Mouse (Mus musculus) cerebellum, adult 8-10 months (tissue): ENCODE results near the gene Phxr2.
A peak's percentile ranks its signal among the peaks of the same experiment; 100 is the strongest.
"Not testable (repeated sequence)": the region's sequence is repeated elsewhere in the genome, so short reads cannot be mapped to it uniquely, and the experiment has no call there.

Experiments
- DNase-seq: peaks from one replicate; pipeline ENCODE4 v3.0.0; 2022

Gene Phxr2

DNA sequence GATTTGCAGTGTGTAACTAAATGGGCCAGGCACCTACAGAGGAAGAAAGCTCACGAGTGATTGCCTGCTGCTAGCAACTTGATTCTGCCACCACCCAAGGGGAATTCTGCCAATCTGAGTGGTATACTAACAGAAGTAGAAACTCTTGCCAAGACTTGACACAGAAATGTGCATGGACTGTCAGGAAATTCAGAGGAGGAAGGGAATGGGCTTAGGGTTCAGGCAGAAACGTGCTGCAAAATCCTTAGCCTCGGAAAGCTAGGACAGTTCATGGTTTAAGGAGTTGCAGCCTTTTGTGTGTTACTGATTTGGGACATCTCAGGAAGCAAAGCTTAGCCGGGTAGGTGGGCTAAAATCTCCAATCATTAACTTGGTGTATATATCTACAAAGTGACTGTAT lies at the start of gene Phxr2:
Phxr2 (minus strand) TSS at position 101 of the 400 bp plus-strand sequence.
- no peak for DNase-seq

GRCm38 (mm10) chr10:99172906-99173507 lies 46.9 kb upstream of the Phxr2 start:
- no peak for DNase-seq

DNA sequence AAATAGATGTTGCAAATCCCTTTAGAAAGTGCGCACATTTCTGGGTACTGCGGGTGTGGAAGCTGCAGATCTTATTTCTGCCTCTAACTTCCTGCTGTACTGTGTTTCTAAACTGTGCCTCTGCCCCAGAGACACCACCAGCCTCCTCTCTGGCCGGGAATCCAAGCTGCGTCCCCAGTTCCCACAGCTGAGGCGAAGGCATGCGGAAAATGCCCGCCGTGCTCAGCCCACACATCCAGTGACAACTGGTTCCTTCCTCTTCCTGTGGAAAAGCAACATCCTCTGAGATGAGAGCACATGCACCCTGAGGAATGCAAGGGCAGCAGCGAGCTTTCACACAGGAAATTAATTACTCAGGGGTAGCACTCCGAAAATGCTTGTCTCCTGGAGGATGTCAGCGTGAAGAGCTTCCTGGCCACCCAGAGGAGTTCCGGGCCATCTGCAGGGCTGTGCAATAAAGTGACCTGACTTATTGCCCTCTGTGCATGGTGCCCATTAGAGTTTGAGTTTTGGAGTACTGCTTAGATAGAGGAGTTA lies 45.9 kb upstream of the Phxr2 start:
- DNase-seq, result no peak

- DNase-seq, result no peak
Observed at GRCm38 (mm10) chr10:99169765-99170129, 43.6 kb upstream of the Phxr2 start.

GRCm38 (mm10) chr10:99168840-99169764 lies 43.0 kb upstream of the Phxr2 start:
- DNase-seq, result peak; percentile 29

- no peak for DNase-seq
Observed at GRCm38 (mm10) chr10:99168404-99168803, 42.3 kb upstream of the Phxr2 start.

DNA sequence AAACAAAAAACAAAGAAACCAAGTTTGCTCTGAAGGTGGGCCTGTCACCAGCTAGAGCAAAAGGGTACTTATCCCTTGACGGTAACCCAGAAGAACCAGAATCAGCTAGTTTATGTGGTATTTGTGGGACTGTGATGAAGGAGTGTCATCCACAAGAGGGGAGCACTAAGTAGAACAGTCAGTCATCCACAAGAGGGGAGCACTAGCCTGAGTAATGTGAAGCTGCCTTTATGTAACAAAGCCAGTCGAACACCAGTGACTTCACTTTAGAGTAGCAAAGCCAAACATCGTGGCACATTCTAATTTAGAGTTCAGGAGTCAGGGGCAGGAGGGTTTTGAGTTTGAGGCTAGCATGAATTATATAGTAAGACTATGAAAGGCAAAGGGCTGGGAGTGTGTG lies 40.3 kb upstream of the Phxr2 start:
- DNase-seq, result no peak

- DNase-seq, result no peak
Observed at GRCm38 (mm10) chr10:99165751-99166282, 39.7 kb upstream of the Phxr2 start.

DNA sequence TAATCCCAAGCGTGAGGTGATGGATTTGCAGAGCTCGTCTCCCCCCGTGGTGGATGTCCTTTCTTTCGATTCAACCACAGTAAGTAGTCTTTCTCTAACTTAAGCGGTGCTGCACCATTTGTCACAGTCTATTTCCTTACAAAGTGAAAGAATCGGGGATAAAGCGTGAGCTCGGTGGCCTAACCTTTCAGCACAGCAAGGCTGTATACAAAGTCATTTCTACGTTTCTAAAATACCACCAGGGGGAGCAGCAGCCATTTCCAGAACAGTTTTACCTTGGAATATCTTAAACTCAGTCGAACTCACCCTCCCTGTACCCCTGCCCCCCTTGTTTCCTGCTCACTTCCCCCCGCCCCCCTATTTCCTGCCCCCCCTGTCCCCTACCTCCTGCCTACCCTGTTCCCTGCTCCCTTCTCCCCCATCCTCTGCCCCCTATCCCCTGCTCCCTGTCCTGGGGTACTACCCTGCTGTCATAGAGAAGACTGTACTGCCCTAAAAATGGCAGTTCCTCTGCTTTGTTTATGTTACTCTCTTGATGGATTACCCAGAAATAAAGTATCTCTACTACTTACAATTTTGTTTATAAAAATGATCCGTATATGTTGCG lies 38.8 kb upstream of the Phxr2 start:
- no peak for DNase-seq

DNA sequence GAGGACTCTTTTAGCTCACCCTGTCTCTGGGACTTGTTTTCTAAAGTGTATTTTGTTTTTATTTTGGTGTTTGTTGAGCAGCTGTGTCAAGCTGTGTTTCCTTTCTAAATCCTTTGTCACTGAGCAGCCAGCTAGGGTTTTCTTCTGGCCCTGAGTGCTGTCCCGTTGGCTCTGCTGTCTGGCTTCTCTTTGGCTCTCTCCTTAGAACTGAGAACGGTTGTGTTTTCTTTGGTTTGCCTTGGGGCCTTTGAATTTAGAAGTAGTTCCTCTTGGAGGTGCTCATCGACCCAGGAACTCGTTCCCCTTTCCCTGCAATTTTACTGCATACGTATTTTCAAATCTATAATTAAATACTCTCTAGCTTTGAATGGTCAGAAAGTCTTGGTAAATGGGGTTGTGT lies 36.9 kb upstream of the Phxr2 start:
- DNase-seq, result no peak

- peak; percentile 25 for DNase-seq
Observed at GRCm38 (mm10) chr10:99161987-99162582, 36.0 kb upstream of the Phxr2 start.

- DNase-seq, result not testable (repeated sequence)
Observed at GRCm38 (mm10) chr10:99157697-99158096, 31.6 kb upstream of the Phxr2 start.

GRCm38 (mm10) chr10:99156808-99157207 lies 30.7 kb upstream of the Phxr2 start:
- no peak for DNase-seq

- DNase-seq, result no peak
Observed at GRCm38 (mm10) chr10:99154635-99155034, 28.5 kb upstream of the Phxr2 start.

- no peak for DNase-seq
Observed at GRCm38 (mm10) chr10:99152063-99152462, 25.9 kb upstream of the Phxr2 start.

- no peak for DNase-seq
Observed at GRCm38 (mm10) chr10:99151580-99151979, 25.5 kb upstream of the Phxr2 start.

- DNase-seq, result no peak
Observed at GRCm38 (mm10) chr10:99150016-99150415, 23.9 kb upstream of the Phxr2 start.

DNA sequence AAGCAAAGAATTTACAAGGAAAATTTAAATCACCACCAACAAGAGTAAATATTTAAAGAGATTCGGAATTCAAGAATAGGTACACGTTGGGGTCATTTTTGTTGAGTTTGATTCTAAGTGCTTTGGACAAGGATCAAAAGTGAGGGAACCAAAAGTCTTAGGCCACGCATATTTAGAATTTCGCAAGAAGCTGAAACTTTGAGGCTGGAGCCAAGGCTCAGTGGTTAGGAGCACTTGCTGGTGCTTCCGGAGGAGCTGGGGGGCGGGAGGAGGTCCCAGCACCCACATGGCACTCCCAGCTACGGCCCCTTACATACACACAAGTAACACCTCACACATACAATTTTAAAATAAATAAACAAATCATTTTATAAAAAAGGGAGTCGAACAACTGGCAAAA lies 20.5 kb upstream of the Phxr2 start:
- DNase-seq, result no peak

DNA sequence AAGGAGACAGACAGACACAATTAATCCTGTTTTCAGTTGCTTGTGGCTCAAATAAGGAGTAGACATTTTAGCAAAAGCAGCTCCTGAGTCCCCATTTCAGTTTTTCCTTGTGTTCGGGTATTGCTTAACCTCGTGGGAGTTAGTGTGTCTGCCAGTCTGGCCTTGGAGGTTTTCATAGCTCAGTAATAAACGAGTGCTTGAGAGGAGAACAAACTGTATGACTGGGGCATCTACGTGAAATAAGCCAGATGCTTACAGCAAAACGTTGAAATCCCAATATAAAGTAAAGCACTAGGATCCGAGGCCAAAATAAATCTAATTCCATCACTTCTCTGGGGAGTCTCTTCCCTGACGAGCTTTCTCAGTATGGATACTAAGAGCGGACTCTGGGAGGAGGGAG lies 19.5 kb upstream of the Phxr2 start:
- DNase-seq, result no peak

DNA sequence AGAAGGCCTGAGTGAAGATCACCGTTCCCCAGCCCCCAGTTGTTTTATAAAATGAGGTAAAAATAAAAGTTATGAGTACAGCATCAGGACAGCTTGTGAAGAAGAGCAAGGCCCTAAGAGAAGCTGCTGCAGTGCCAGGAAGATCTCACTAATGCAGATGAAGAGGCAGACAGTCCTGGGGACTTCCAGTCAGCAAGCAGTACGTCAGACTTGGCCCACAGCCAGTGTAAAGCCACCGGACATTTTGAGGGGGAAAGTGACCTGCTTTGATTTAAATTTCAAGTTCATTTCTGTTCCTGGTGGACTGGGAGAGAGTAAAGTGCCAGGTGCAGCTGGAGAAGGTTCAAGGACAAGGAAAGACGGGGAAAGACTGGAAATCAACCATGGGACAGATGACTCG lies 10.2 kb upstream of the Phxr2 start:
- DNase-seq, result no peak

- DNase-seq, result no peak
Observed at GRCm38 (mm10) chr10:99133321-99133875, 7.3 kb upstream of the Phxr2 start.

DNA sequence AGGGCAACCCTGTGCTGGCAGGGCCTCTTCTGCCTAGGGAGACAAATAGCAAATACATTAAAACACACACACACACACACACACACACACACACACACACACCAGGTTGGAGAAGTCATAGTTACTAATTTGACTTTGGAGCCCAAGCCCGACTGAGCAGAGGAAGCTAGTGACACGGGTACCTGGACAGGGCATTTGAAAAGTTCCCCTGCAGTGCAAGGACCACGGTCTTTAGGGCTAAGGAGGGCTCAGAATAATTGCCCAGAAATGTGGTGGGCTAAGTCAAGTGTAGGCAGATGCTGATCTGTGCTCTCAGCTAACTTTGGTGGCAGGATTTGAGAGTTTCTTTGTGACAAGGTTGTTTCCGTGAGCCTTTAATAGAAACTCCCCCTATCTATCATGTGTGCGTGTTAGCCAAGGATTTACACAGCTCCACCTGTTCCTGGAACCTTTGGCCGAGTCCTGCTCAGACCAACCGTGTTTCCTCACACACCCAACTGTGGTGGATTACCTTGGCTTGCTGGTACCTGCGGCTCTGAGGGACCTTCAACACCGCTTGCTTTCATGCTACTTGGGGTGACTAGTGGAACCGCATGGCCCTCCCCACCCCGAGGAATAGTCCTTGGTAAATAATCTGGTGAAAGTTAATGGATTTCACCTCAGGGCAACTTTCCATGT lies 6.6 kb upstream of the Phxr2 start:
- no peak for DNase-seq
